ENCODE assay signal across 8 mouse cellular contexts in genomic region chrX:77511301-77511993, GRCm38 (mm10). TPM values are rescaled to one million over a fixed set of nuclear protein-coding genes. Genes with fewer than 3 reads are reported as not detected.
DNase-seq lines count a peak whose midpoint lies in the region; ATAC-seq and TF ChIP-seq lines count a peak whose summit lies in the region.

No protein-coding gene starts in this region.

- H3K27ac ChIP-seq in liver, embryonic 13.5 days, result peak overlapping the region; percentile 77
- H3K27ac ChIP-seq in neural tube, embryonic 11.5 days (ENCODE audit: low read depth, low read length), result peak overlapping the region; percentile 88
- H3K27ac ChIP-seq in testis, adult 2 months (ENCODE audit: control insufficient read depth, insufficient read depth, low read depth, low read length), result peak overlapping the region; percentile 85

- peak; percentile 6 to 44 for DNase-seq in urinary bladder, adult 18-20 months (ENCODE audit: low spot score in 2 of 2)
- no peak for DNase-seq in urinary bladder, postnatal 10 days (ENCODE audit: low spot score)
- DNase-seq in embryo, embryonic 11.5 days (ENCODE audit: low read depth, low spot score), result peak; percentile 17
- peak; percentile 33 to 38 for DNase-seq in heart, adult 9 months (ENCODE audit: low spot score in 2 of 2)
- DNase-seq in kidney, adult 8-10 months, result peak; percentile 20 to 22
- DNase-seq in liver, embryonic 13.5 days, result peak; percentile 25
- DNase-seq in neural tube, embryonic 11.5 days (ENCODE audit: low spot score), result peak; percentile 62

- TF ChIP-seq CTCF in testis, adult 2 months (IDR thresholded peaks at IDR 0.05; ENCODE audit: control insufficient read depth, insufficient read depth, insufficient replicate concordance, low read depth, low read length), result no peak

- peak overlapping the region; percentile 80 for H3K9ac ChIP-seq in liver, embryonic 13.5 days
- peak overlapping the region; percentile 72 for H3K9ac ChIP-seq in neural tube, embryonic 11.5 days (ENCODE audit: low read length)

- ATAC-seq in liver, embryonic 13.5 days (ENCODE audit: low read depth), result peak; percentile 59
- ATAC-seq in neural tube, embryonic 11.5 days (ENCODE audit: insufficient read depth, low FRiP score, low TSS enrichment), result peak; percentile 18

- no peaks in the 10 kb centered on the region for H3K27me3 ChIP-seq in liver, embryonic 13.5 days
- no peaks in the 10 kb centered on the region for H3K27me3 ChIP-seq in neural tube, embryonic 11.5 days (ENCODE audit: control insufficient read depth, insufficient read depth, low read length)
- H3K27me3 ChIP-seq in testis, adult 2 months (ENCODE audit: control insufficient read depth, insufficient read depth, low read length), result no peaks in the 10 kb centered on the region

- peak overlapping the region; percentile 75 for H3K4me2 ChIP-seq in liver, embryonic 13.5 days
- H3K4me2 ChIP-seq in neural tube, embryonic 11.5 days (ENCODE audit: low read depth), result peak overlapping the region; percentile 49

- TF ChIP-seq POLR2A in testis, adult 2 months (IDR thresholded peaks at IDR 0.05; ENCODE audit: control insufficient read depth, low read depth, low read length), result peak; percentile 36; the same call in 1 of the 2 replicates

- no peaks in the 10 kb centered on the region for H3K36me3 ChIP-seq in liver, embryonic 13.5 days
- H3K36me3 ChIP-seq in neural tube, embryonic 11.5 days (ENCODE audit: control insufficient read depth, insufficient read depth, low read length), result no peaks in the 10 kb centered on the region
- H3K36me3 ChIP-seq in testis, adult 2 months (ENCODE audit: control insufficient read depth, insufficient read depth, low read length), result no peaks in the 10 kb centered on the region

- H3K4me1 ChIP-seq in liver, embryonic 13.5 days (replicated peaks), result peaks cover 32% of the 10 kb centered on the region
- H3K4me1 ChIP-seq in neural tube, embryonic 11.5 days (ENCODE audit: control insufficient read depth, insufficient read depth, low read length), result peaks cover 4% of the 10 kb centered on the region; the same call in 1 of the 2 replicates
- H3K4me1 ChIP-seq in testis, adult 2 months (ENCODE audit: control insufficient read depth, insufficient read depth, low read length), result peaks cover 2% of the 10 kb centered on the region; the same call in 1 of the 2 replicates

- H3K9me3 ChIP-seq in liver, embryonic 13.5 days (replicated peaks), result no peaks in the 10 kb centered on the region
- no peaks in the 10 kb centered on the region for H3K9me3 ChIP-seq in neural tube, embryonic 11.5 days (ENCODE audit: control insufficient read depth, low read length)

- WGBS in liver, embryonic 13.5 days (ENCODE audit: insufficient replicate concordance), result 30% methylated on average over 54 of the region's 55 CpGs
- WGBS in neural tube, embryonic 11.5 days, result 15% methylated on average over 45 of the region's 55 CpGs

- H3K4me3 ChIP-seq in liver, embryonic 13.5 days (replicated peaks), result peak overlapping the region; percentile 73
- peak overlapping the region; percentile 64 for H3K4me3 ChIP-seq in neural tube, embryonic 11.5 days (ENCODE audit: low read depth, low read length)
- peak overlapping the region; percentile 86 for H3K4me3 ChIP-seq in testis, adult 2 months (ENCODE audit: control insufficient read depth, low read depth, low read length)

RNA-seq across cellular contexts. Expression of gene Tbl1x, which starts 0.6 kb away (rescaled TPM):
- 20.3 and 22.9 TPM in 2 replicates for polyA plus RNA-seq in liver, embryonic 13.5 days (2015; fragmentation: Nextera tagmentation; extraction: Ambion mirVana)
- 77.6 and 81.1 TPM in 2 replicates for polyA plus RNA-seq in neural tube, embryonic 11.5 days (2014; fragmentation: Nextera tagmentation; extraction: Ambion mirVana)
- 4.9 and 5.1 TPM in 2 replicates for polyA plus RNA-seq in testis, adult 2 months (2012; rRNA removed)
